Mouse (Mus musculus): ENCODE results near the gene Gm5134.

GRCm38 (mm10) chr10:75936909-75937667 is 17.2 kb upstream of the Gm5134 start:
- no peak for TF ChIP-seq CTCF (IDR thresholded peaks at IDR 0.05 in 2 of 3, conservative IDR thresholded peaks at IDR 0.05 in 1 of 3; ENCODE audit: control insufficient read depth in 1 of 3, insufficient read depth in 1 of 3, low read depth in 2 of 3, low read length in 3 of 3, poor library complexity in 1 of 3, severe bottlenecking in 1 of 3)
- no peak for TF ChIP-seq RCOR1 (IDR thresholded peaks at IDR 0.05; ENCODE audit: low read depth, low read length)
- TF ChIP-seq POLR2A (IDR thresholded peaks at IDR 0.05; ENCODE audit: control insufficient read depth in 1 of 2, insufficient read depth in 1 of 2, low read depth in 1 of 2, low read length in 2 of 2, poor library complexity in 1 of 2) = no peak
- no peak for TF ChIP-seq MAX (IDR thresholded peaks at IDR 0.05; ENCODE audit: low read length)
- TF ChIP-seq MAZ (IDR thresholded peaks at IDR 0.05; ENCODE audit: low read depth, low read length) = no peak
